Mouse (Mus musculus) adrenal gland, adult (tissue): ENCODE measurements at regions not wholly inside any gene's neighbourhood (a gene's known extent, or its start where the extent isn't known, plus 50 kb on each side); places are given as distances from the start of the nearest gene placed in this dataset.

Source experiments
- DNase-seq, 2 experiments: peaks; one replicate each; pipeline ENCODE4 v3.0.0; 2022 to 2023; ENCODE audit warnings: low spot score in 1 of 2; ENCODE audit not compliant: inconsistent age in 2 of 2

DNA sequence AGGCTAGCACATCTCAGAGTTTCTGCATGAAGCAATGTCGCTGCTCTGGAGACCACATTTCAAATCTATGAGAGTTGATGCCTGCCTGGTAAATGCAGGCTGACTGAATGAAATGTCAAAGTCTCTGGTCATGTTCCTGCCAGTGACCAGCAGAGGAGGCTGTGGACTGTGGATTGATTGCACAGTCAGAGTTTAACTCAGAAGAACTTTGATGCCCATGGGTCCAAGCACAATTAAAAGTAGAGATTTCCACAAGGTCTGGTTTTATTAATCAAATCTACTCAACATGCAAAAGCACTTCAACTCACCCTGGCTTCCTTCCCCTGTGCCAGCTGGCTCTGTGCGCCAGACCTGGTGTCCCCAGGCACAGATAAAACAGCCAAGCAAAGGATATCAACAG, 81.3 kb downstream of the Hsd17b3 start:
- DNase-seq, result peak; percentile 11 to 41

GRCm38 (mm10) chr13:64002945-64003459, 86.0 kb downstream of the Hsd17b3 start:
- DNase-seq, result no peak

DNA sequence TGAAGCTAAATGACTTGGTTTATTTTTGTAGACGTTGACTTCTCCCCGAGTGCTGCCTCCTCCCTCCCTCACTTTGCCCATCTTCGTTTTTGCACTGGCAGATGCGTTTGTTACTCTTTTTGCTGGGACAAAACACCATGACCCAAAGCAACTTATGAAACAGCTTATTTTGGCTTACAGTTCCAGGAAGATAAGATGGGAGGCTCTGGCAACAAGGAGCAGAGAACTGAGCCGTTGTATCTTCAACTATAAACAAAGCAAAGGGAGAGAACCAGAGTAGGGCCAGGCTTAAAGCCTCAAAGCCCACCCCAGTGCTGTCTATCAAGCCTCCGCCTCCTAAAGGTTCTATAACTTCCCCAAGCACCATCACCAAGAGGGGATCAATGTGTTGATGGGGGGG, 88.7 kb downstream of the Hsd17b3 start:
- DNase-seq, result no peak

- no peak for DNase-seq
Measured at GRCm38 (mm10) chr13:63998647-63999046, 90.4 kb downstream of the Hsd17b3 start.

- DNase-seq, result no peak
Measured at GRCm38 (mm10) chr13:63993857-63994477, 95.1 kb downstream of the Hsd17b3 start.

DNA sequence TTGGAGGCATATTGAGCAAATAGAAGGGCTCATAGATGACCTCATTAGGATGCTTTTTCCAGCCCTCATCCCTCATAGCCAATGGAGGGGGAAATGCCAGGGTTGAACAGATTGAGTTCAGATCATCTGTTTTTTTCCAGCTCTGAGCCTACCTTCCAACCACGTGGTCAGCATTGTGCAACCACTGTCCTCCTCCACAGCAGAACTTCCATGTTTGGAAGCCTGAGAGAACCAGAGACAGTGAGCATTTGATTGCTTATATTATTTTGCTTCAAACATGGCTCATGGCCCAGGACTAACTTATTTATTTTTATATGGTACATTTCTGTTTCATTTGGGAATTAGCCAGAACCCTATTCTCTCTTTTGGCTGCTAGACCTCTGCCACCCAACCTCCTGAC, 96.0 kb downstream of the Hsd17b3 start:
- no peak for DNase-seq

GRCm38 (mm10) chr13:63990480-63990958, 98.5 kb downstream of the Hsd17b3 start:
- DNase-seq, result peak; percentile 10 to 51

GRCm38 (mm10) chr13:63989769-63990168, 99.3 kb downstream of the Hsd17b3 start:
- DNase-seq, result peak in 1 of 2 experiments; percentile 42

- no peak for DNase-seq
Measured at GRCm38 (mm10) chr13:63988263-63988662, 100.8 kb downstream of the Hsd17b3 start.

DNA sequence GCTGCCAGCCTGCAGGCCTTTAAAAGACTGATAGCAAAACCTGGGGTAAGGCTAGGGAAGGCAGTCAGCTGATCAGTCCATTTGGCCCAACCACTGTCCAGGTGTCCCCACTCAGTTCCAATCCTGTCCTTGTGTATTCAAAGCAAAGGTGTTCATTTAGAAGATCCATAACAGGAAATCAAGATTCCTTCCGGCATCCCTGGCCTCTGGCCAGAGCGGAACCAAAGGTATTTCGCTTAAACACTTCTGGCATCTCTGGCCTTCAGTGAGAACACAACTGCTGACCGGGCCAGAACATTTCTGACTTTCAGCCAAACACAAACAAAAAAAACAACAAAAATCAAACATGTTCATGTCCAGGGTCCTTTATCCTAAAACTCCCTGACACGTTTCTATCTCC, 102.3 kb downstream of the Hsd17b3 start:
- DNase-seq, result no peak

GRCm38 (mm10) chr13:63985590-63985989, 103.4 kb downstream of the Hsd17b3 start:
- DNase-seq, result no peak

- no peak for DNase-seq
Measured at GRCm38 (mm10) chr13:63985086-63985485, 103.9 kb downstream of the Hsd17b3 start.

DNA sequence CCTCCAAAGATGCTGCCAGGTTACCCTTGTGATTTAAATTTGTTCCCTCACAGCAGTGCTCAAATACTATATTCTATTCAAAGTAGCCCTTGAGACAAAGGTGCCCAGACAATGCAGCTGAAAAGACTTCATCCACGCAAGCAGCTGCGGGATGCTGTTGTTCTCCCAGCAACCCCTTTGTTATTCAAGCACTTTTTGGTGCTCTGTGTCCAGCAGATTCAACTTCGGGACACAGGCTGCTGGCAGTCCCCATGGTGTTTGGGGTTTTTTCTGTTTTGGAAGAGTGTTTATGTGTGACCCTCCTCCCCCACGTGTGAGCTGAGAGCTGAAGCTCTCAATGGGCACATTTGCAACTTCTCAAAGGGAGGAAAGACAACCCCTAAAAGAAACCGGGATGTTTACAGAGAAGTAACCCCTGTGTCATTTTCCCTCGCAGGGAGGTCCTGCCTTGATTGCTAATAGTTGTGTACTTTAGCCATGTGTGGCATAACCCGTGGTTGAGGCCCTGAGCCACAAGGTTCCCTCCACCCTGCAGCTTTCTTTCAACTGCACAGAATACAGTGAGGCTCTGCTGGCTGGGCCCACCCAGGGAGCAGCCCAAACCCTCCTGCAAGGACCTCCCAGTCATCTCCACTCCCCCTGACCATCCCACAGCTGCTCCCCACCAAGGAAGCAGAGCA, 108.9 kb downstream of the Hsd17b3 start:
- no peak for DNase-seq

DNA sequence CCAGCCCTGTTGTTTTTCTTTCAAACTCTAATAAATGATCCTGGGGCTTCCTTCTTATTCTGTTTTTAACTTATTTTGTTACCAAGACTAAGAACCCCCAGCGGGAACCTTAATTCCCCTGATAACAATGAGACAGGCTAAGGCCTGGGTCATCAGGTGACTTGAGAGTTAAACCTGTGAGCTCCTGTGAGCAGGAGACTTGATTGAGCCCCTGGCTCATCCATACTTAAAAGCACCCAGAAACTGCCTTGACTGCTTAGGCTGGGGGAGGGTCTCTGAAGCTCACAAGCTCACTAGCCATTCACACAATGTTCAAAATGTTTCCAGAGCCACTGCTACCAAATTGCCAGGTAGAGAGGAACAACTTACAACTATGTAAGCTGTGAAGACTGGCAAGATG, 109.4 kb downstream of the Hsd17b3 start:
- DNase-seq, result no peak

DNA sequence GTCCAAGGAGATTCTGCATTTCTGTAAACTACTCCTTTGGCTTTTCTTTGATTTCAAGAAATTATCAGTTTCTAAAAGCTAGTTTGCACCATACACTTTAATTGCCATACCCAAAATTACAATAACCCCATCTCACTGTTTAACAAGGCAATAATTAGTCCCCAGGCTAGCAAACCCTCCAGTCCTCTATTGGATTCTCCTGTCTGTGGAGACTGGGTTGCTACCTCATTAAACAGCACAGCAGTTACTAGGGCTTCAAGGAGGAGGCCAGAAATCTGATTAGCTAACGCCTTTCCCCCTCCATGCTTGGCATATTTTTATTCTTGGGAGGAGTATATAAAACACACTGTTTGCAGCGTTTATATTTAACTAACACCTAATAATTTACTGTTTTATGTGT, 119.1 kb downstream of the Hsd17b3 start:
- no peak for DNase-seq

GRCm38 (mm10) chr13:63968623-63969022, 120.4 kb downstream of the Hsd17b3 start:
- no peak for DNase-seq

GRCm38 (mm10) chr13:63957098-63957497, 131.9 kb downstream of the Hsd17b3 start:
- DNase-seq, result no peak

GRCm38 (mm10) chr13:63954305-63954704, 134.7 kb downstream of the Hsd17b3 start:
- DNase-seq, result no peak

GRCm38 (mm10) chr13:63951922-63952734, 136.9 kb downstream of the Hsd17b3 start:
- DNase-seq, result peak; percentile 36 to 65

DNA sequence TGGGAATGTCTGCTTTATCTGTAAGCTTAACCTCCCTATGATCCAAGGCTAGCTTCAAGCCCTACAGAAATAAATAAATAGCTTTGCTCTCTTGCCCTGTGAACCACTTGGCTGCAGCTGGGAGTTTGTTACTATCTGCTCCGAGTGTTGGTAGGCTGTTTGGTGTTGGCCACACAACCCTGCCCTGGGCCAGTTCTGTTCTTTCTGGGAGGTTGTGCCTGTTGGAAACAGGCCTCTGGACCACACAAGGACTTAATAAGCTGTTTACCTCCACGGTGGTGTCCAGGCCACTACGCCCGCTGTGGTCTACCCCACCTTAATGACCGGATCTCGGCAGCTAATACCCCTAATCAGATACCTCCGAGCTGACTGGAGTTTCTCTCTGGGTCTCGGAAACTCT, 136.1 kb downstream of the Ercc6l2 start:
- peak in 1 of 2 experiments; percentile 34 for DNase-seq
